Mouse (Mus musculus) right cerebral cortex, postnatal 25 days (tissue): ENCODE measurements around the gene Acot6.
A peak's percentile ranks its signal among the peaks of the same experiment; 100 is the strongest.

Source experiments
- DNase-seq: peaks from one replicate; pipeline ENCODE4 v3.0.0; 2022

Acot6 gene

DNA sequence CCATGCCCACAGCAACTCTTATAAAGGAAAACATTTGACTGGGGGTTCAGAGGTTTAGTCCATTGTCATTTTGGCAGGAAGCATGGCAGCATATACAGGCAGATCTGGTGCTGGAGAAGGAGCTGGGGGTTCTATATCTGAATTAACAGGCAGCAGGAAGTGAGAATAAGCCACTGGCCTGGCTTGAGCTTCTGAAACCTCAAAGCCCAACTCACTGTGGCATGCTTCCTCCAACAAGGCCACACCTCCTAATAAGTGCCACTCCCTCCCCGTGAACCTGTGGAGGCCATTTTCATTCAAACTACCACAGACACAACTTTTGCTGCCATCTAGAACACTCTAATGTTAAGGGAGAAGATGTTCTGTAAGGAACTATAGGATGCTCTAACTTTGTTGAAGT is 7.2 kb downstream of the Acot6 start:
- no peak for DNase-seq

DNA sequence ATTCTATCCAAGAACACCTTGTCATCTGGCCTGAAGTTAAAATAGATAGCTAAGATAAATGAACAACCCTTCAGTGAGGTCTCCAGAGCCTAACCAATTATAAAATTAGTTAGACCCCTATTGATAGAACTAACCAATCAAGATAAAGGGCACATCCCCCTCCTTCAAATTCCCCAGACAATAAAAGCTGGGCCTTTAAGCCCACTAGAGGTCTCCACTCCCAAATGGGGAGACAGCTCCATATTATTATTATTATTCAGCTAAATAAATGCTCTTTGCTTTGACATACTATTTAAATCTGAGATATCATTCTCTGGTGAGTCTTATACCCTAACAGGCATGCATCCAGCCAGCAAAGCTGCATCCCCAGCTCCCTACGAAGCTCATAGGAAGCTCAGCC is 9.5 kb downstream of the Acot6 start:
- DNase-seq = no peak

DNA sequence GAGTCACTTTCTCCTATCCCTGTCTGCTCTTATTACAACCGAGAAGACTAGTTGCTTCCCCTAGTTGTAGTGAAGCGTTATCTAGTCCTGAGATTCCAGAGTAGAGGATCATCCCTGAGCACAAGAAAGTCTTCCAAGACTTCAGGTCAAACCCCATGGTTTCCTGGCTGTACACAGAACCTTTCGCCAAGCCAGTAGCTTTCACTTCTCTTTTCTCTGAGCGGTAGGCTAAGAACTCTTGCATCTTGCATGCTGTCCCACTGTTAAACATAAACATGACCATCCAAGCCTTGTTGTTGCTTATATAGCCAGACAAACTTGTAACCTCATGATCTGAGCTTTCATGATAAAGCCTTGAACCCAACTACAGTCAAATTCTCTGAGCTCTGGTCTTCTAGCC is 10.4 kb downstream of the Acot6 start:
- no peak for DNase-seq

DNA sequence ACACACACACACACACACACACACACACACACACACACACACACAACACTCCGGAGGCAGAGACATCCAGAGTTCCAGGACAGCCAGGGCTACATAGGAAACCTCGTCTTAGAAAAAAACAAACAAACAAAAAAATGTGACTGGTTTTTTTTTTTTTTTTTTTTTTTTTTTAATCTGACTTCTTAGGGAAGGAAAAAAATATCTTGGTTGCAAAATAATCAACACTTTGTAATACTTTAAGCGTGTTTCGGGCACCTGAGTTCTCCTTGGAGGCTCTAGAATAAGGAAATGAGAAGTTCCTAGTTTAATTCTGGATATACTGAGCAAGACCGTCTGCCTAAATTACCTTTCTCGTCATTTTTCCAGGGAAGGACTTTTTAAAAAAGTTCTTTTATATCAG is 13.2 kb downstream of the Acot6 start:
- no peak for DNase-seq

DNA sequence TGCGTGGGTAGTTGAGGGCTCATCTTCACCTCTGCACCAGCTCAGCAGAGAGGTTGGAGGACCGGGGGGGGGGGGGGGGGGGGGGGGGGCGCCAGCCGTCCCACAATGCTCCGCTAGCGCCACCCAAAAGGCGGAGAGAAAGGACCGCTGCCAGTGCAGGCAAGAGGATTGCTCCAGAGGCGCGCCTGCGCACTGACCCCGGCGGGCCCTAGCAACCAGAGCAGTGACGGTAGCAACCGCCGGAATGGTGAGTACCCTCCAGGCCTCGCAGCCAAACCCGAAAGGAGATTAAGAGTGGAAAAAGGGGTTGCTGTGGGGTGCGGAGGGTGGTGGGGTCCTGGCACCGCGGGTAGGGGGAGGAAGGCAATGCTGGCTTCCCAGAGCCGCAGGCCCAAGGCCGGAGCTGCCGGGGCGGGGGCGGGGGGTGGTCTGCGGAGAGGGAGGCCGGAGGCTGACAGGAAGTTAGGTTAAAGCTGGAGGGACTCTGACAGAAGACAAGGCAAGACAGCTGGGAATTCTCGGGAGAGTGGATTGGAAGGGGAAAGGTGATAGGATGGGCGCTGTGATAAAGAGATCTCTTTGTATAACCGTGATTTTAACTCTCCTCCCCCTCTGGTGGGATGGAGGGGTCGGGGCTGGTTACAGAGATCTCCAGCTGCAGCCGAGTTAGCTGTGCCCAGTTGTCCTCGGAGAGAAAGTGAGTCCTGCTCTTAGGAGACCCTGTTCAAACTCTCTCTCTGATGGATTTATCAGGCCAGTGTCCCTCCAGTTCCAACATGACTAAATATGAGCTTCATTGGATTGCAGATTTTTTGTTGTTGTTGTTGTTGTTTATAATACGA is 13.9 kb downstream of the Acot6 start, which contains the start of gene Dnal1:
Gene Dnal1 (plus strand): TSS at position 214 of the 842 bp plus-strand sequence.
- peak; percentile 87 for DNase-seq

DNA sequence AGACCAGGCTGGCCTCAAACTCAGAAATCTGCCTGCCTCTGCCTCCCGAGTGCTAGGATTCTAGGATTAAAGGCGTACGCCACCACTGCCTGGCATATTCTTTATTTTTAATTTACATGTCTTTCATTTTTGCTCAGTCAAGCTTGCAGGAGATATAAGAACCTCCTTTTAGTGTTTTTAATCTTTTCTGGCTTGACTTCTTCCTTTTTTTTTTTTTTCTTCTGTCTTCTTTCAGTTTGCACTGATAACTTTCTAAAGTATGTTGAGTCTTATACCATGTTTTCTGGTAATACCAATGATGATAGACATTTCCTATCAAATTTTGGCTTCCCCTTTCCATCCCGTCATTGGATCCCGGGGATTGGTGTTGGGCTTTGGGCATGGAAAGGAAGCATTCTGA is 19.1 kb downstream of the Acot6 start:
- no peak for DNase-seq

DNA sequence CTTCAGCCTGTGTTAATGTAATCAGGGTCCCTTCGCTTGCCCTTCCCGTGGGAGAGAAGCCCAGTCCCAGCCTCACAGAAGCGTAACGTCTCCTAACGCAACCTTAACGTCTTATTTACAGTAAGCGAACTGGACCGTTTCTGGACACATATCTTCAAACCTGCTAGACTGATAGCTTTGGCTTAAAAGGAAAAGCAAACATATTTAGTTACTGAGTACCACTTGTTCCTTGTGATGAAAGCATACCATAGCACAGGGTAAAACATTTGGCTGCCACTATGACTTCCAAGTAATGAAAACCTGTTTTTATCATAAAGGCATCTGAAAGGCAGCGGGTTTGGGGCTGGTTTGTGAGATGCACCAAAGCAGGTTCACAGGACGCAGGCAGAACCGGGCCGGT is 25.4 kb downstream of the Acot6 start:
- no peak for DNase-seq

DNA sequence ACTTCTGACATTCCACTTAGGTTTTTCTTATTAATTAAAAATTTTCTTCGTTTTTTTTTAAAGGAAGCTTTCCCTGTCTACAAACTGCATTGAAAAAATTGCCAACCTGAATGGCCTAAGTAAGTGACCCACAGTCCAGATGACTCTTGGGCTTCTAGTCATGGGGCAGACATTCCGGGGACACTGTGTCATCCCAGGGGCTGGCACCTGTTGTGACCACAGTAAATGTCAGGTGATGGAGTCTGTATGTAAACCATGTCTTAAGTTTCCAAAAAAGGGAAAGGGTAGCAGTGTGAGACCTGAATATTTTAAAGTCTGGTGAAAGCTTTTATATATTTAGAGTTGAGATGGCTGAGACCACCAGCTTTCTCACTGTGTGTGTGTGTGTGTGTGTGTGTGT is 26.4 kb downstream of the Acot6 start:
- no peak for DNase-seq

DNA sequence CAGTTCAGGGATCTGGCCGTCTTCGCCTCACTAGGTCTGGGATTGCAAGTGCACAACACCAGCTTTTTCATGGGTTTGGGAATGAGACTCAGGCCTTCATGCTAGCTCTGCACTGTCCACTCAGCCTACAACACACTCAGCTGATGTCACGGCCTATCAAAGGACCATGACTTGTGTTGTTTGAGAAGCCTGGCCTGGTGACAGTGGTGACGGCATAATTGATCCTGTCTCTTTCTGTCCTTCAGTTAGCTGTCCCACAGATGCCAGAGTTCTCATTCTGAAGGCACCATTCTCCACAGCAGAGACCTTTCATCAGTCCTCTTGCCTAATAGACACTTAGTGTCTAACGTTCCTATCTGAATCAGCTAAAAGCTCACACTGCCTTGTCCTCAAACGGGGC is 28.1 kb downstream of the Acot6 start:
- no peak for DNase-seq

DNA sequence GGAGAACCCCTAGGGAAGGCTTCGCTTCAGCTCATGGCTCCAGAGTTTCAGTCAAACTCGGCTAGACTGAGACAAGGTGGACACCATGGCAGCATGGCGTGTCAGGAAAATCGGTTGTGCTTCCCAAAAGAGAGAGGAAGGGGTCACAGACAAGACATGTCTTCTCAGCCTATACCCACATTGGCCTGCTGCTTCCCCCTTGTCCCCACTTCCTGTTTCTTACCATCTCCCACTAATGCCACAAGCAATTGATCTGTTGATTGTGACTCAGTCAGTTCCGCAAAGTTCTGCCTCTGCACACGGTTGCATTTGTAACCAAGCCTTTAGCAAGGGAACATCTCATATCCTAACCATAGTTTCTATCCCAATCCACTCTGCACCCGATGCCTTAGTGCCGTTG is 29.5 kb downstream of the Acot6 start:
- no peak for DNase-seq

DNA sequence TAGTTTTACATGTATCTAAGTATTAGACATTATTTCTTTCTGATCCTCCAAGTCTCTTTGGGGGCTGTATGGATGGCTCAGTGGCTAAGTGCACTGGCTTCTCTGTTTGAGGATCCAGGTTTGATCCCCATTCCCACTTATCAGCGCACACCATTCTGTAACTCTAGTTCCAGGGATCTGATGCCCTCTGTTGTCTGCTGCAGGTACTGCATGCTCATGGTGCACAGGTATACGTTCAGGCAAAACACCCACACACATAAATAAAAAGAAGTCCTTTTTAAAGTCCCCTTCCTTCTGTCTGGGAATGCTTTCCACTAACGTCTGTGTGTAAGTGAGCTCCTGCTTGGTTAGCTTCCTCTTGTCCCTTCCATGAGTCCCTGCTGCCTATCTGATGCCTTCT is 31.8 kb downstream of the Acot6 start:
- DNase-seq = no peak

DNA sequence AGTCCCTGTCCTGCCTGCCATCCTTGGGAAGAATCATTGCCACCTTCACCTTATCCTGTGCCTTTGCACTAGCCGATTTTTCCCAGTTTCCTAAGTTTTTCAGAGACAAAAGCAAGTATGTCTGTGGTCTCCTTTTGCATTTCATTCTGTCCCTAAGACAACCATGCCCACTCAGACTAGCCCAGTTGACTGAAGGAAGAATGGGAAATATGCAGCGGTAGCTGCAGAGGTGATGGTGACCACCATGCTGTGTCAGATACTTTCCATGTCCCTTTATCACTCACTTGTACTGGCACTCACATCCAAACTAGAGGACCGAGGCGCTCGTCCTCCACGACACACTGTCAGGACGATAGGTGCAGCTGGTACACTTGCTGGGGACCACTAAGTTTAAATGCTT is 36.7 kb downstream of the Acot6 start:
- DNase-seq = no peak

DNA sequence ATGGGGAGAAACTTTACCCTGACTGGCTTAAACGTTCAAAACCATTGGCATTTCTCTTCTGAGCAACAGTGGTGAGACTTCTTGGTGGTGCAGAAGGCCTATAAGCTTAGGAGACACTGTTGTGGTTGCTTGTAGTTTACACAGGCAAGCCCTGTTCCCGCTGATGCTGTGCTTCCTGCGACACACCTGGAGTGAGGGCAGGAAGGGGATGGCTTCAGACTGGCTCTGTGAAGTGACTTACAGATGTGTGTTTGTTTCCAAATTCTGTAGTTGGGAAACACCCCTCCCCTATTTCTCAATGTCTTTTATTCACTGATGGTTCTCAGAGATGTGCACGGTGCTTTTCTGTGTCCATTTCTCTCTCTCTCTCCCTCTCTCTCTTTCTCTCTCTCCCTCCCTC is 39.7 kb downstream of the Acot6 start:
- DNase-seq = no peak

DNA sequence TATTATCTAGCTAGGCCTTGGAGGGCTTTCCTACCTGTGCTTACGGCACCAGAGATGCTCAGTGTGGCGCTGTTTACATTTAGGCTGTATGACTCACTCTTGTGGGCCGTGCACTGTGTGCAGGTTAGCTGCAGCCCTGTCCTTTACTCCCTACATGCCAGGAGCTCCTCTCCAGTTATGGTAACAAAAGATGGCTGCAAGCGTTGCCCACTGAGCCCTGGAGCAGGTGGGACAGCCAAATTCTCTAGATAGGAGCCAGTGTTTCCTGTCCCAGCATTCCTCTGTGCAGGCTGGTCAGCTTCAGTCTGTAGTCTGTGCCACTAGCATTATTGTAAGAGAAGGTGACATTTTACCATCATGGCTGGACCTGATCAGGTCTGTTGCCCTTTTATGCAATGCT is 40.8 kb downstream of the Acot6 start:
- no peak for DNase-seq

DNA sequence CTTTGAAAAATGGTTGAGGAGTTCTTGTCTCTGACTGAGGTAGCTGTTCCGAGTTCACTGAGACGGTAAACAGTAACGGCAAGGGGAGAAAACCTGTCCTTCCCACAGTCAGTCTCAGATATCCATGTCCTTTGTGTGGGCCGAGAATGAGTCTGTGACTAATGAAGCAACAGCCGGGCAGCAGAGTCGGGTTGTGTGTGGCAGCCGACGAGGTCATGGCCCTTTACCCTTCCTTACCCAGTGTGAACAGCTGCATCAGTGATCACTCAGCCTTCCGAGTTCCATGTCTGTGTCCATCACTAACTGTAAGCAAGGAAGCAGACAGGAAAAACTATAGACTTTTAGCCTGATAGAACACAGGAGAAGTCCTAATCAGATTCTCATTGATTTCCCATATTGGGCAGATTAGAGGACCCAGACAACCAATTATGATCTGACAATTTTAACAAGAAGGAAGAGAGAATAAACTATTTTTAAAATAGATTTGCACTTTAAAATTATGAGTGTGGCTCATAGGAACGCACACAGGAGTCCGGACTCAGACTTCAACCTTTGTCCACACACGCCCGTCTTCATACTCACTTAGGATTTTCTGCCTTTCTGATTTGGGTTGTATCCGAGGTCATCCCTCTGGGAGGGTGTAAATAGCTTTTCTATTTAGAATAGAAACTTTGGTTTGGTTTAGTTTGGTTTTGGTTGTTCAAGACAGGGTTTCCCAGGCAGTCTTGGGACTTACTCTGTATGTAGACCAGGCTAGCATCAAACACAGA is 42.0 kb downstream of the Acot6 start:
- no peak for DNase-seq

DNA sequence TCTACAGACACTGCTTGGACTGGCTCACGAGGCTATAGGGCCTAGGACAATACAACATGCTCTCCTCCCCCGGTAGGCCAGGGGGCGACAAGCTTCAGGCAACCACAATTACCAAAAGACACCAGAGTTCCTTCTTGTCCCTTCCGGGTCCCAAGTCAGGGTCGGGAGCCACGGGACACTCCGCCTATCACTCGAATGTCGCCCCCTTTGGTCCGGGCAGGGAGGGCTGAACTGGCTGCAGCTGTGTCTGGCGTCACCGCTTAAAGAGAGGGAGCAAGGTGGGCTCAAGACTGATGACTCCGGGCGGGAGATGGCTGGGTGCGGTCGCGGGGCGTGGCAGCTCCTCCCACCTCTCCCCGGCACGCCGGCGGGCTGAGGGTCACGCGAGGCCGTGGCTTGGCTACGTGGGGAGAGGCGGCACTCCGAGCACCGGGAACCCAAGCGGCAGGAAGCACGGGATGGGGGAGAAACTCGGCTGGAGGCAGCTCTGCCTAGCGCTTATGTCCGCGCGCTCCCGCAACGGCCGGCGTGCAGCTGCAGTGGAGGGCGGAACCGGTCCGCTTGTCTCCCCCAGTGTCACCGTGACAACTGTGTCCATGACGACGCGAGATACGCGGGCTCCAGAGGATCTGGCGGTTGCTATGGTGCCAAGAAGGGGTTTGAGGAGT is 47.6 kb downstream of the Acot6 start, which contains the start of gene Pnma1:
Gene Pnma1 (minus strand): TSS at position 536 of the 668 bp plus-strand sequence.
- peak; percentile 85 for DNase-seq

DNA sequence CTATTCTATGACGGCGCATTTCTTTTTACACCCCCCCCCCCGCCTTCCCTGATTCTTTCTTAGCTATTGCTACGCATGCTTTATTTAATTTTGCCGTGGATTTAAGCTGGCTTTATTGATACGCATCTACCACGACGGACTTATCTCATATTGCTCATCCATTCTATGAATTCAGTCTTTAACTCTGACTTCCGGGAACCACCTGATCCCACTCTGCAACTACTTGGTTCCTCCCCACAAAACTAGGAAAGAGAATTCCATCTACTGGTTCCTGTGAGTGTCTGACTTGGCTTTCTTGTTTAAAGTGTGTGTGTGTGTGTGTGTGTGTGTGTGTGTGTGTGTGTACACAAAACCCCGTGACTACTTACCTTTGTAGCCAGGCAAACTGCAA is 48.2 kb downstream of the Acot6 start:
- DNase-seq = no peak

DNA sequence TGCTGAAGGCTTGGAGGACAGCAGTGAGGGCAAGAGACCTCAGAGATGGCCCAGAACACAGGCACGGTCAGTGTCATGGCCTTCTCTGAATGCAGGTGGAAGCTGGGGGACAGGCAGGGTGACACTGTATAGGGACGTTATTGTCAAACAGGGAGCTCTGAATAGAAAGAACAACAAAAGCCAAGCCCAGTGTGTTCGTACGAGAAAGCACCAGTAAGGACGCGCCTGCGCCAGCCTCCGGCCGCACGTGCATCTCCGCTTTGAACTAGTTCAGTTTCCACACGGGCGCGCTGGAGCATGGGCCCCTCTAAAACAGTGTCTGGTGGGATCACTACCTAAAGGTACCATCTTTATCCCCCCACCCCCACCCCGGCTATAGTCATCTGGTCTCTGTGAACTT is 49.5 kb downstream of the Acot6 start:
- no peak for DNase-seq

DNA sequence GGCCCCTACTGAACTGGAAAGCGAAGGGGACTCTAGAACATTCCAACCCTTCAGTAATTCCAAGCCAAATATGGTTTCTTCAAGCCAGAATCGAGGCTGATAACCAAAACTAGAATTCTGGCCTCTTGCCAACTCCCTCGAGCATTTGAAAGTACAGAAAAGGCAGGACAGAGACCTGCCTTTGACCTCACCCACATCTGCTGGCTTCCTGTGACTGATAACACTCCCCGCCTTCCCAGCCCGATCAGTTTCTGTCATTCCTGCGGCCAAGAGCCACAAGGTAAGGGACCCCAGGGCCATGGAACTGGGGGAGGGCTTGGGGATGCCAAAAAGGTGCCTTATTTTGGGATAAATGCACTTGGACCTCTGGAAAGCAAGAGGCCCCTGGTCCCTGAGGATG is 50.5 kb downstream of the Acot6 start:
- DNase-seq = no peak

DNA sequence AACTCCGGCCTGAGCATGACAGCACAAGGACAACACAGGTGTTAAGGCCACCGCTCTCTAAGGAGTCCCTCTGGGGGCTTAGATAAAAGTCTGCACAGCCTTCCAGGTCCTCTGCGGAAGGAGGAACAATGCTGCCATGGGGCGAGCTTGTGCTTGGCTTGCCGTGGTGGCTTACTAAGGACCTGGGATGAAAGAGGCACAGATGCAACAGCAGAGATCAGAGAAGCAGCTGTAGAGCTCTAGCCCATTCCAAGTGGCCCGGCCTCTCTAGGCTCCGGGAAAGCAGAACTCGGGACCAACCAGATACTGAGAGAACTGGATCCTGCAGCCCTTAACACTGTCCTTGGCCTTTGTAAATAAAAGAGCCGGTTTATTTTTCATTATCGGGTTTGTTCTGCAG is 51.5 kb downstream of the Acot6 start:
- no peak for DNase-seq

DNA sequence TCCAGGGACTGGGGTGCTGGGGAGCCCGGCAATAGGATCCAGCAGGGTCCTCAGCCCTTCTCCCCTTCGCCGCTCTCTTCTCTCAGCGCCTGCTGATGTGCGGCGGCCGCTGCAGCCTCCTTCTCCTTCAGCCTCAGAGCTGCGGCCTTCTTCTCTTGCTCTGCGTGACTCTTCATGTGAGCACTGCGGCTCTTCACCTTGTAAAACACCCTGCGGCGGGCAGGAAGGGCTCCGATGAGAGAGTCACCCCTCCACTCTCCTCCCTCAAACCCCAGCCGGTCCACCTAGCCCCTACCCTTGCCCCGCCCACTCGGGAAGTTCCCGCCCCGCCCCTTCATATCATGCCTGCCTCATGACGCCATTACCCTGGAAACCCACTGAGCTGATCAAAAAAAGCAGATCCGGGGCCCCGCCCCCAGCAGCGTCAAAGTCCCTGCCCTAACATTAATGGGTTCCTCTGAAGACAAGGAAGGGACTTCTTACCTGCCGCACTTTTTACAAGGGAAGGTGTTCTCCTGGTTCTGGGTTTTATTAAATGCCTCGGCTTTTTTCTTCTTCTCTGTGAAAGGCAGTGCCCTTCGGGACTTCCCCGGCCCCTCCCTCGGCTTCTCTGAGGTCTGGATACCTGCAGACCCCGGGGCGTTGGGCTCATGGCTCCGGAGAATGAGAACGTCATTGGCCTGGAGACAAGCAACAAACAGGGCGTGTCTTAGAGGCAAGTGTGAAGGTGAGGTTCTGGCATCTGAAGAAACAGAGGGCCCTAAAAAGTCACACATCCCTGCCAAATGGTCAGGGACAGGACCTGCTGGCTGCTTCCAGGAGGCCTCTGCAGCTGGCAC is 52.1 kb downstream of the Acot6 start:
- DNase-seq = no peak

DNA sequence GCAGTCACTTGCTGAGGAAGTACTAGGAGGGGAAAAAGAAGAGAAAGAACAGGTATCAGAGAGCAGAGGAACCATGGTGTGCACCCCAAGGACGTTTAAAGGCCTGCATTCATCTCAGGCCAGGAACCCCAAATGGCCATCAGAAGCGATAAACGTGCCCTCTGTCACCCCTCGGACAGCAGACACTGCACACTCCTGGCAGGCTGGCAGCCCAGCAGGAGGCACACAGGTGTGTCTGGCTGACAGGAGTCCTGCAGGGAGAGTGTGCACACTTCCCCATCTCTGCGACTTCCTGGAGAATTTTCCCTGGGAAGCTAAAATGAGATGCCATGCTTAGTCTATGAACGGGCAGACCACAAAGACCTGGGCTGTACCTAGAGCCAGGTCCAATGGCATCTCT is 53.0 kb downstream of the Acot6 start:
- DNase-seq = no peak
